Mouse (Mus musculus): ENCODE measurements around the gene Ctnnbip1.

The Ctnnbip1 gene

DNA sequence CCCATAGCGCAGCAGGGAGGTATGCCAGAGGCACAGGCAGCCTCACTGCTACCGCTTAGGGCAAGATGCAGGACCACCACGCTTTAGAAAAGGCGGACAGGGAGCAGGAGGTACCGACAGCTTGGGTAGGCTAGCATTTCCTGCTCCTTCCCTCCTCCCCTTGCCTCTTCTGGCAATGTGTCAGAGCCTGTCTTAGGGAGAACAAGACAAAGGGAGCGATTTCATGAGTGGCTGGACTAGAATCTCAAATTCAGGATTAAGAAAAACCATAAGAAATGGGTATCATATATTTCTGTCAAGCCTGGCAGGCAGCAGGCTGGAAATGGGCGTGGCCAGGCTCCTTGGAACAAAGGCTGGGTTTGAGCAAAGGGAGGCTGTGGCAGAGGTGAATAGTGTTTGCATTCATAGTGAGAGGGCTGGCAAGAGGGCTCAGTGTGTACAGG is 44.9 kb downstream of the Ctnnbip1 start:
- no peak for DNase-seq

DNA sequence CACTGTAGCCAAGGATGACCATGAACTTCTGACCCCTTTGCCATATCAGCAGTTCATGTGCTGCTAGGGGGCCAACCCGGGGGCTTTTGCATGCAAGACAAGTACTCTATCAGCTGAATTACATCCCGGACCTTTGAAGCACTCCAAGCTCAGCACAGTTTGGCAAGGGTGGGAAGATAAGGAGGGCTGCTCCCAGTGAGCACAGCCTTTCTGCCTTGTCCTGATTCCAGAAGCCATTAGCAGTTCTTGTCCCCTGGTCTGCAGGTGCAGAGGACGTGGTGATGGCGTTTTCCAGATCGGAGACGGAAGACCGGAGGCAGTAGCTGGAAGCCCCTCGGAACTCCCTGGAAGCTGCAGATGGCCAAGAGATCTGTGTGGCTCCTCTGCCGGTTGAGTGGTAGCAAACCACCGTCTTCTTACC is 45.9 kb downstream of the Ctnnbip1 start:
- DNase-seq = no peak

DNA sequence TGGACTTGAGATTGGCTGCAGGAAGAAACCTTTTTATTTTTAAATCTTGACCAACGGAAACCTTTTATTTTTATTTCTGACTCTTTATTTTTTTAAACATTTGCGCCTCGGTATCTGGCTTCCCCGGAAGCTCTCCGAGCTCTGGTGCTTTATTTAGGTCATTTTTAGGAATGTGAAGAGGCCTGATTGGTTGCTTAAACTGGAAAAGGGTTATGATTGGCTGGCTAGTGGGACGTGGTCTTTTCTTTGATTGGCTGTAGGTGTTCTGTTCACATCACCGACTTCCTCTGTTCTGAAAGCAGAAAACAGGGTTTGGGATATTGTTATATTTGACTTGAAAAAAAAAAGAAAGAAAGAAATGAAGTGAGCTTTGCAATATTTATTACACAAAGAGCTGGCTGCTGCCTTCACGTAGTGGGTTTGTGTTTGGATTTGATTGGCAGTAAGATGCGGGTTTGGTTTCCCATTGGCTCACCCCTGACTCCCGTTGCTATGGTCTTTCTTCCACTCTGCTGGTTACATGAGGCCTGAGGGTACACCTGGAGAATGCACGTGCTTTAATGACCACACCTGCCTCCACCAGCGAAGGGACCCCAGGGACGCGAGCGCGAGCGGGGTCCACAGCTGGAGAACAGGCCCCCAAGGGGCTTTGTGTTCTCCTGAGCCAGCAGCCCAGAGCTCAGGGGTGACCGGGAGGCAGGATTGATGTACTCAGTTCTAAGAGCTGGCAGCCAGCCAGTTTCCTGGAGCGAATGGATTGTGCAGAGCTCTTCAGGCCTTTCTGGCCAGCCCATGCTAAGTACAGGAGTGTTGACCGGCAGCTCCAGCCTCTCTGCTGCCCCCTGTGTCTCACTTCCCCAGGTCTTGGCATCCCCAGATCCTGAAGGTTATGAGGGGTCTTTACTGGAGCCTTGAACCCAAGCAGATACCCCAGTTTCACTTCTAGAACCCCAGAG is 46.7 kb downstream of the Ctnnbip1 start:
- DNase-seq = peak; percentile 85 to 90

DNA sequence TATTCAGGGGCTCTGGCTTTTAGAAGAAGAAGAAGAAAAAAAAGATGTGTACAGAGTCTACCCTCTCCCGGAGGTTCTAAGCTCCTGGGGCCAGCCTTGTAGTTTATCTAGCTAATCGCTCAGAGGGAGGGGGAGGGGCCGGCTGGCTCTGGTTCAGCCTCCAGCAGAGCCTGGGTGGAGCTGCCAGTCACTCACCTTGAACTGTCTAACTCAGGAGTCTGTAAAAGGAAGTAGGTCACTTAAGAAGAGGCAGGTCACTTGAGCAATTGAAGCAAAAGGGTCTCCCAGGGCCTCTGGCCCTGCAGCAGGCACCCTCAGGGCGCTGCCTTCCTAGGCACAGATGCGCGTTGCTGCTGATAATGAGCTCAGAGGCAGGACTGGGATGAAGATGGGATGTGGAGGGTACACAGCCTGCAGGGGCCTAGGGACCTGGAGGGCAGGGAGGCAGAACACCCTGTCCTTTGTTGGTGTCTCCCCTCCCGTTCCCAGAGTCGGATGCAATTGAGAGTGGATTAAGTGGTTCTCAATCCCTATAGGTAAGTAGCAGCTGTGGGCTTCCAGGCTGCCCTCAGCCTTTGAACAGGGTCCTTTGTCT is 49.5 kb downstream of the Ctnnbip1 start:
- peak; percentile 73 to 86 for DNase-seq

DNA sequence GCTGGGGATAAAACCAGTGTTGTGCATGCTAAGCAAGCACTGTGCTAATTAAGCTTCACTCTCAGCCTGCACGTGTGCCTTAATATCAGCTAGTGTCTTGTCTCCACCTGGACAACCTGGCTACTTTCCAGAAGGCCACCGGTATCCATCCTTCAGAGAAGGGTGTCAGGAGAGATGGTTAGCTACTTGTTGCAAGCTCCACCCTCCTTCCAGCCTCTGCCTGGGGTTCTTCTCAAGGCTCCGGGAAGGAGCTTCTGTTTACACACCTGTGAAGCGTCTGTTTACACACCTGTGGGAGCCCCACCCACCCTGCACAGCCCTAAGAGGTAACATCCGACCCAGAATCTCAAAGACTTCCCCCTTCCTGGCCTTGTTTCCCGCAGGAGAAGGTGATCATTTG is 50.6 kb downstream of the Ctnnbip1 start:
- DNase-seq = no peak

DNA sequence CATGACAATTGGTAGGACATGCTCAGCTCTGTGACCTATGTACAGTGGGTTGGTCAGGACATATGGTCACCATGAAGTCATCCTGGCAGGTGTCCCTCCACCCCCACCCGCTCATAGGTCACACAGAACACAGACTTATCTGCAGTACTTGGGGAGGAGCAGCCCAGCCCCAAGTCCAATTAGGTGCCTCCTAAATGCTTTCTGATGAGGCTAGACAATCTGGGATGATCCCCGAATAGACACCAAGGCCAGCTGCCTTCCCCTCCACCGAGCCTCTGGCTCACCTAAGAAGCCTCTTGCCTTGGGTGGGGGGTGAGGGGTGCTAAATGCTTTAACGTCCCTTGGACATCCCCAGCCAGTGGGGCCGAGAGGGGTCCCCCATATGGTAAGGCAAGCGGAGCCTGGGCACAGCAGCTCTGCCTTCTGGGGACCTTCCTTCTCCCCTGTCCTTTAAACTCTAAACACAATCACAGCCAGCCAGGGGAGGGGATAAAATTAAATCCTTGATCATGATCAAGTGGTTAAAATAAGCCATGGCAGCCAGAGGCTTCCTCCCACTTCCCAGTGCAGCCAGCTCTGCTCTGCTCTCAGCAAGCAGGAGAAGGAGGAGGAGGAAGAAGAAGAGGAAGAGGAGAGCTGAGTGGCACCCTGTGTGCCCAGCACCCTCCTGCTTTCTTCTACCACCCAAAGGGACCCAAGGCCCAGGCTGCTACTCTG is 51.9 kb downstream of the Ctnnbip1 start:
- DNase-seq = no peak

GRCm38 (mm10) chr4:149570498-149570863 is 52.4 kb downstream of the Ctnnbip1 start:
- DNase-seq = no peak

- peak in 1 of 2 experiments; percentile 25 for DNase-seq
Measured at GRCm38 (mm10) chr4:149571209-149571608, 53.2 kb downstream of the Ctnnbip1 start.

DNA sequence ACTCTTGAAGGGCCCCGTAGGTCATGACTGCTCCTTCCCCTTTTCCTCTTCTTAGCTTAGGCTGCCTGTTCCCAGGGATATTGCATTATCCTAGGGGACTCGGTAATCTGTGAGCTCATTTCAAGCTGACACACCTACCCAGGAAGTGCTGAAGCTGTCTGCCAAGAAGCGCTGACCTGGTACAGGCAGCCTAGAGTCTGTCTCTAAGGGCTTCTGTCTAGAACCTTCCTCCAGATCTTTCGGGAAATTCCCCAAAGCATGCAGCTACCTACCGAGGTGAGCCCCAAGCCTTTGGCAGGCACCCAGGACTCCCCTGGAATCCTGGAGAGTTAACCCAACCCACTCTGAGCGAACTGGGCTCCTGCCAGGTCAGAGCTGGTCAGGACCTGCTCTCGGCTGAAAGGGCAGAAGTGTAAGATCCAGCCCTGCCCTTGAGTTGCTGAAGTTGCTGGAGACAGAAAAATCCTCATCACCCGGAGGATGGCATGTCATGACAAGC is 53.7 kb downstream of the Ctnnbip1 start:
- DNase-seq = peak; percentile 93 to 94

- no peak for DNase-seq
Measured at GRCm38 (mm10) chr4:149572446-149572845, 54.4 kb downstream of the Ctnnbip1 start.

DNA sequence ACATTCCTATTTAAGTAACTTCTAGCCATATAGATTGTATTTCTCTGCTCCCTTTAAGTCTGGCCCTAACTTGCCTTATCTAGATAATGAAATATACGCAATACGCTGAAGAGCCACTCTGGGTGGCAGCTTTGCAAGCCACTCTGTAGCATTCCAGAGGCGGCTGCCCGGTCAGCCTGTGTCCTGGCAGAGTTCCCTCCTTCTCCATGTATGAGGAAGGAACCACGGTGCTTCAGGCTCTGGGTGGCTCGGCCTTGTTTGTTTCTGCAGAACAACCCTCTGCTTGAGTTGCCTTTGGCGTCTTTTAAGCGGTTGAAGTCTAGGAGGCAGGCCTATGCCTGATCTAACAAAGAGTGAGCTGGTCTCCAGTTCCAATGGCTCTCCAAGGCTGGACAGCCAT is 54.8 kb downstream of the Ctnnbip1 start:
- peak; percentile 42 to 43 for DNase-seq

DNA sequence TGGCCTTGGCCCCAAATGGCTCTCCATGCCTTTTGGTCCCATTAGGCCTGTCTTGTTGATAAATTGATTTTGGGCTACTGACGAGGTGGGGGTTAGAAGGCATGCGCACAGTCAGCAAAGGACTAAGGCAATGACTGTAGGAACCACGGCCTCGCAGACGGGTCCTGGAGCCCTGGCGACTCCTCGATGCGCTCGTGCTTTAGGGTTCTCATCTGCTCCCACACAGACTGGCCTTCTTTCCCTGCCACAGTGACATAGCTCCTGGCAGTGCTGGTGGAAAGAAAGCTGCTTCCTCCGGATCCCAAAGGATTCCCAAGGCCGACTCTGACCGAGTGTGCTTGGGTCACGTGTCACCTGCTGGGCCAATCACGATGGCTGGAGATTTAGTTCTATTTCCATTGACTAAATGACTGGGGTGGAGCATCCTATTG is 56.4 kb downstream of the Ctnnbip1 start:
- DNase-seq = peak in 1 of 2 experiments; percentile 46

GRCm38 (mm10) chr4:149576061-149576460 is 58.0 kb downstream of the Ctnnbip1 start:
- no peak for DNase-seq

DNA sequence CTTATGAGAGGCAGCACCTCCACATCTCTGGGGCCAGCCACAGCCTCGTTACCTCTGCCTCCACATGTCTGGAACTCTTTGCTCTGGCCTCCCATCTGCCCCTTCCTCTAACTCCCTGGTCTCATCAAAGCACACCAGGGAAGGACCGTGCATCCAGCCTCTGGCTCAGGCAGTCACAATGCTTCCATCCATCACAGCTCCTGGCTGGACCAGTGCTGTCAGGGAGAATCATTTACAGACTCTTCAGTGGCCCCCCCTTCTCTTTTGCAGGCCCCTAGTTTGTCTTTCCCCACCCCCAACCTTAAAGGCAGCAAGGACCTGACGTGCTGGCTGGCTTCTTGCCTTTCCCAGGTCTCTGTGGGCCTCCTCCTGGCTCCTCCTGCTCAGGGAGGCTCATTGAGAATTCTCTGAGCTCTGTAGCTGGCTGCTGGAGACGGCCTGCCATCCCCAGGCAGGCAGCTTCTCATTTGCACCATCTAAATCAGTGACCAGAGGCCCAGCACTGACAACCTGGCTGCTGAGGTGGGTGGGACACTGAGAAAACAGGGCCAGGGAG is 59.0 kb downstream of the Ctnnbip1 start:
- no peak for DNase-seq

GRCm38 (mm10) chr4:149578085-149578681 is 60.1 kb downstream of the Ctnnbip1 start:
- no peak for DNase-seq

GRCm38 (mm10) chr4:149578831-149579230 is 60.8 kb downstream of the Ctnnbip1 start:
- no peak for DNase-seq

- DNase-seq = no peak
Measured at GRCm38 (mm10) chr4:149585236-149585635, 67.2 kb downstream of the Ctnnbip1 start.

- peak; percentile 38 to 81 for DNase-seq
Measured at GRCm38 (mm10) chr4:149586044-149586782, 68.2 kb downstream of the Ctnnbip1 start, which contains the start of gene Clstn1. TSS of gene Clstn1 (plus strand) at chr4:149586468.

DNA sequence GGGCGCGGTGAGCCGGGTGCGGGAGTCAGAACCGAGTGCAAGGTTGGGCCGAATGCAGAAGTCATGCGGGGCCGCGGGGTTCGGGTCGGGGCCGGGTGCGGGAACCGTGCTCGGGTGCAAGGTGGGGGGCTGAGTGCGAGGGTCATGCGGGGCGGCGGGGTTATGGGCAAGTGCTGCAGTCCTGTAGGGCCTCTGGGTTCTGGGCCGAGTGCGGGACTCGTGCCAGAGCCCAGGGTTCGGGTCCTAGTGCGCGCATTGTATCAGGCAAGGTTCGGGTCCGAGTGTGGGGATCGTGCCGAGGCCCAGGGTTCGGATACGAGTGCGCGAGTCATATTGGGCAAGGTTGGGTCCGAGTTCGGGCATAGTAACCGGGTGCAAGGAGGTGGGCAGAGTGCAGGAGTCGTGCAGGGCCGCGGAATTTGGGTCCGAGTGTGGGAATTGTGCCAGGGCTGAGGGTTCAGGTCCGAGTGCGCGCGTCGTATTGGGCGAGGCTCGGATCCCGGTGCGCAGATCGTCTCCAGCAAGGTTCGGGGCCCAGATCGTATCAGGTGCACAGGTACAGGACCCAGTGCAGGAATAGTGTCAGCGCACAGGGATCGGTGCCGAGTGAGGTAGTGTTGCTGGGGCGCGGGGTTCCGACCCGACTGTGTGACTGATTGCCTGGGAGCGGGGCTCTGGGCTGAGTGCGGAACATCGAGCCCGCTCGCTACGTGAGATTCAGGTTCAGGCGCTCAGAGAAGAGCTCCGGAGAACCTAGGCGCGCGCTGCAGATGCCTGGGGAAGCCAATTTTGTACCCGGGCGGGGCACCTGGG is 69.0 kb downstream of the Ctnnbip1 start:
- DNase-seq = peak in 1 of 2 experiments; percentile 52

DNA sequence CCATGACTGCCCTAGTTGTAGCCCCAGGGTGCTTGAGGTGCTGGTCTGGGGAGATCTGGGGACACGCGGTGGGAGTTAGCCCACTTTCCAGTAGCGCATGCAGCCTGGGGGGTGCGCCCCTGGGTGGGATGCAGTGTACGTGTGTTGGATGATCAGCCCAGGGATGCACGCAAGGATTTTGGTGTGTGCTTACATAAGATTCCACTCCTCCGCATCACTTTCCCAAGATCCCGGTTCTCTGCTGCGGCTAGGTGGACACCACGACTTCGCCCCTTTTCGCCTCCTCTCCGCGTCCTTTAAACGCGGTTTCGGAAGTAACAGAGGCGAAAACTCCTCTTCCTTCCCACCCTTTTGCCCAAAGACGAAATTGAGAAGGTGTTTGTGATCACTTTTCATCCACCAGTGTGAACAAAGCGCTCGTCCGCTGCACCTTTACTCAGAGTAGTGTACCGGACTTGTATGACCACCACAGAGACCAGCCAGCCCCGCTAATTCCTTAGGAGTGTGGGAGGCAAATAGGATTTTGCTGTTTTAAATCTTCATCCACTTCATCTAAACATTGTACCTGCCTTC is 69.6 kb downstream of the Ctnnbip1 start:
- DNase-seq = no peak

Measured in kidney, postnatal 36 days (tissue).